In genomic region chr13:97704541-97704940, GRCm38 (mm10) we compare ENCODE assay signal across 19 mouse cellular contexts. TPM values are rescaled to one million over a fixed set of nuclear protein-coding genes. Genes with fewer than 3 reads are reported as not detected.
DNase-seq lines count a peak whose midpoint lies in the region; TF ChIP-seq lines count a peak whose summit lies in the region.
"Had no signal": no experiment of that assay in that cellular context is flagged by ENCODE, and none has a peak within 500 bp of the region (broad histone marks: within the 10 kb centered on the region; RNA-seq: fewer than 3 reads in every experiment).

No protein-coding gene starts in this region.

- no peak for TF ChIP-seq CTCF in layer of hippocampus, adult 2 months (conservative IDR thresholded peaks at IDR 0.05)

- H3K27ac ChIP-seq in layer of hippocampus, adult 2 months, result peak overlapping the region; percentile 37; the same call in 1 of the 2 replicates
- H3K27ac ChIP-seq: embryonic facial prominence, embryonic 13.5 days; embryonic facial prominence, embryonic 15.5 days; forebrain, embryonic 10.5 days; forebrain, embryonic 12.5 days had no signal

- no peak overlapping the region for H3K4me3 ChIP-seq in layer of hippocampus, adult 2 months
- H3K4me3 ChIP-seq: embryonic facial prominence, embryonic 13.5 days; embryonic facial prominence, embryonic 15.5 days; erythroblast, embryonic 14.5 days; forebrain, embryonic 10.5 days; forebrain, embryonic 12.5 days had no signal

- DNase-seq in layer of hippocampus, adult 2 months (ENCODE audit: low spot score in 2 of 2), result no peak
- DNase-seq in layer of hippocampus, adult 9-11 months, result no peak
- DNase-seq in R1 (ENCODE audit: low read depth, low spot score), result peak; percentile 95
- DNase-seq in adrenal gland, adult 8-10 months, result no peak
- DNase-seq in spleen, adult 18-20 months, result no peak
- DNase-seq: adrenal gland, postnatal 10 days; adrenal gland, postnatal 25 days; cerebellum, adult 11 months; cerebellum, adult 18-20 months; cerebellum, adult 8-10 months; cerebellum, adult 9-11 months; cerebellum, postnatal 14 days; cerebellum, postnatal 36 days; embryo, embryonic 11 days had no signal

RNA-seq across cellular contexts. Expression of gene Gm10260, which starts 55.9 kb away (rescaled TPM):
- 10 to 100 TPM; 82.3 to 86.7 TPM for total RNA-seq in layer of hippocampus, adult 2 months (2021)
- 100 to 1,000 TPM; 177 to 191 (median 185) TPM for total RNA-seq in adrenal gland, adult 8-10 months (2022)
